Mouse (Mus musculus): ENCODE data around the gene Pcolce. TPM values are rescaled to one million over a fixed set of nuclear protein-coding genes. Genes with fewer than 3 reads are reported as not detected.

The Pcolce gene
- polyA plus RNA-seq, 1 experiment from 2014 or later = 10.5 TPM

GRCm38 (mm10) chr5:137561556-137561955 lies 52.0 kb downstream of the Pcolce start:
- Histone ChIP-seq H3K4me2 (replicated peaks) (no peak overlapping the region), H3K27me3 (0 out of 2 replicates have a peak, but pooled peaks cover 4% of the 10 kb centered on the region), H3K4me3 (replicated peaks) (no peak overlapping the region), H3K27ac (no peak overlapping the region), H3K9me3 (no peaks in the 10 kb centered on the region), H3K36me3 (peaks cover 32% of the 10 kb centered on the region), H3K4me1 (replicated peaks) (no peaks in the 10 kb centered on the region), H3K9ac (replicated peaks) (no peak overlapping the region)
- ATAC-seq = no peak
- WGBS = 78% methylated on average over 6 of the region's 6 CpGs

Other genes starting within 250 kb of the Pcolce start
- 0.08 and 0.12 TPM in 2 replicates for gene Zan, start 136.7 kb downstream of the Pcolce start, polyA plus RNA-seq (2015; fragmentation: Nextera tagmentation; extraction: Ambion mirVana)
- gene Pop7, start 111.3 kb downstream of the Pcolce start, polyA plus RNA-seq (2015; fragmentation: Nextera tagmentation; extraction: Ambion mirVana) = 74.0 and 82.0 TPM in 2 replicates
- gene Gigyf1, start 95.2 kb downstream of the Pcolce start, polyA plus RNA-seq (2015; fragmentation: Nextera tagmentation; extraction: Ambion mirVana) = 19.6 and 20.5 TPM in 2 replicates
- gene Epo, start 80.5 kb downstream of the Pcolce start, polyA plus RNA-seq (2015; fragmentation: Nextera tagmentation; extraction: Ambion mirVana) = not detected in 2 replicates
- 520 and 545 TPM in 2 replicates for gene Gnb2, start 80.3 kb downstream of the Pcolce start, polyA plus RNA-seq (2015; fragmentation: Nextera tagmentation; extraction: Ambion mirVana)
- 231 and 235 TPM in 2 replicates for gene Actl6b, start 60.3 kb downstream of the Pcolce start, polyA plus RNA-seq (2015; fragmentation: Nextera tagmentation; extraction: Ambion mirVana)
- gene Tfr2, start 43.9 kb downstream of the Pcolce start, polyA plus RNA-seq (2015; fragmentation: Nextera tagmentation; extraction: Ambion mirVana) = 2.4 and 3.6 TPM in 2 replicates
- gene Mospd3, start 12.7 kb downstream of the Pcolce start, polyA plus RNA-seq (2015; fragmentation: Nextera tagmentation; extraction: Ambion mirVana) = 37.6 and 43.1 TPM in 2 replicates
- gene Fbxo24, start 15.2 kb upstream of the Pcolce start, polyA plus RNA-seq (2015; fragmentation: Nextera tagmentation; extraction: Ambion mirVana) = 0.23 and 0.32 TPM in 2 replicates
- gene Lrch4, start 15.3 kb upstream of the Pcolce start, polyA plus RNA-seq (2015; fragmentation: Nextera tagmentation; extraction: Ambion mirVana) = 18.7 and 21.4 TPM in 2 replicates
- gene Gm20605, start 15.4 kb upstream of the Pcolce start, polyA plus RNA-seq (2015; fragmentation: Nextera tagmentation; extraction: Ambion mirVana) = 9.2 and 9.9 TPM in 2 replicates
- gene Sap25, start 27.6 kb upstream of the Pcolce start, polyA plus RNA-seq (2015; fragmentation: Nextera tagmentation; extraction: Ambion mirVana) = 2.7 and 10.9 TPM in 2 replicates
- gene Irs3, start 31.9 kb upstream of the Pcolce start, polyA plus RNA-seq (2015; fragmentation: Nextera tagmentation; extraction: Ambion mirVana) = not detected in 2 replicates
- gene Agfg2, start 70.9 kb upstream of the Pcolce start, polyA plus RNA-seq (2015; fragmentation: Nextera tagmentation; extraction: Ambion mirVana) = 19.5 and 19.6 TPM in 2 replicates
- gene Nyap1, start 127.8 kb upstream of the Pcolce start, polyA plus RNA-seq (2015; fragmentation: Nextera tagmentation; extraction: Ambion mirVana) = 39.9 and 42.3 TPM in 2 replicates
- 44.2 and 54.0 TPM in 2 replicates for gene Tsc22d4, start 131.9 kb upstream of the Pcolce start, polyA plus RNA-seq (2015; fragmentation: Nextera tagmentation; extraction: Ambion mirVana)
- 43.4 and 48.9 TPM in 2 replicates for gene Ppp1r35, start 165.1 kb upstream of the Pcolce start, polyA plus RNA-seq (2015; fragmentation: Nextera tagmentation; extraction: Ambion mirVana)
- gene Mepce, start 173.9 kb upstream of the Pcolce start, polyA plus RNA-seq (2015; fragmentation: Nextera tagmentation; extraction: Ambion mirVana) = 10.6 and 11.0 TPM in 2 replicates
- gene Zcwpw1, start 174.0 kb upstream of the Pcolce start, polyA plus RNA-seq (2015; fragmentation: Nextera tagmentation; extraction: Ambion mirVana) = 10.9 and 12.0 TPM in 2 replicates
- gene Pilra, start 222.5 kb upstream of the Pcolce start, polyA plus RNA-seq (2015; fragmentation: Nextera tagmentation; extraction: Ambion mirVana) = 0.42 TPM in 1 of 2 replicates, not detected in the other
- not detected in 2 replicates for gene Pilrb1, start 244.3 kb upstream of the Pcolce start, polyA plus RNA-seq (2015; fragmentation: Nextera tagmentation; extraction: Ambion mirVana)